Comparison of ENCODE assay signal across 23 mouse cellular contexts in genomic region chr2:102947846-102948480, GRCm38 (mm10). TPM values are rescaled to one million over a fixed set of nuclear protein-coding genes. Genes with fewer than 3 reads are reported as not detected.
A peak's percentile ranks its signal among the peaks of the same experiment; 100 is the strongest.
DNase-seq lines count a peak whose midpoint lies in the region; ATAC-seq and TF ChIP-seq lines count a peak whose summit lies in the region.
"Had no signal": no experiment of that assay in that cellular context is flagged by ENCODE, and none has a peak within 500 bp of the region (broad histone marks: within the 10 kb centered on the region; RNA-seq: fewer than 3 reads in every experiment).

No protein-coding gene starts in this region.

- H3K36me3 ChIP-seq in macrophage (ENCODE audit: inconsistent target) = no peaks in the 10 kb centered on the region
- H3K36me3 ChIP-seq in lung, postnatal 0 days (ENCODE audit: insufficient read depth, low read length) = no peaks in the 10 kb centered on the region
- H3K36me3 ChIP-seq: embryonic facial prominence, embryonic 13.5 days; G1E; heart, embryonic 12.5 days; hindbrain, embryonic 15.5 days; neural tube, embryonic 12.5 days had no signal

- H3K9ac ChIP-seq in lung, postnatal 0 days (replicated peaks; ENCODE audit: low read depth) = no peak overlapping the region
- H3K9ac ChIP-seq: embryonic facial prominence, embryonic 13.5 days; forebrain, postnatal 0 days; heart, embryonic 12.5 days; hindbrain, embryonic 15.5 days; neural tube, embryonic 12.5 days had no signal

- H3K4me3 ChIP-seq in macrophage (ENCODE audit: inconsistent target) = no peak overlapping the region
- H3K4me3 ChIP-seq in lung, postnatal 0 days (ENCODE audit: low read depth, low read length) = no peak overlapping the region
- H3K4me3 ChIP-seq: embryonic facial prominence, embryonic 13.5 days; heart, embryonic 12.5 days; hindbrain, embryonic 15.5 days; left cerebral cortex, adult 2 months; neural tube, embryonic 12.5 days had no signal

- TF ChIP-seq CTCF in lung, postnatal 0 days (IDR thresholded peaks at IDR 0.05) = no peak

- WGBS in macrophage (ENCODE audit: missing documents) = 52% methylated on average over 5 of the region's 5 CpGs
- 85% methylated on average over 5 of the region's 5 CpGs for WGBS in lung, postnatal 0 days

- DNase-seq in thymus, postnatal 0 days (ENCODE audit: low spot score) = peak; percentile 12
- no peak for DNase-seq in thymus, adult 18-20 months
- DNase-seq in spleen, adult 18-20 months = no peak
- DNase-seq in kidney, adult 11 months = no peak
- no peak for DNase-seq in lung, postnatal 0 days (ENCODE audit: low spot score)
- DNase-seq: cerebellum, adult 8-10 months; forebrain, postnatal 0 days; heart, postnatal 14 days; kidney, adult 18-20 months; kidney, postnatal 36 days; layer of hippocampus, adult 9-11 months; left cerebral cortex, postnatal 4 days; lung, adult 18-20 months; thymus, postnatal 36 days had no signal

- H3K4me1 ChIP-seq in lung, postnatal 0 days (ENCODE audit: insufficient read depth, low read depth, low read length) = no peaks in the 10 kb centered on the region; the same call in 1 of the 2 replicates
- H3K4me1 ChIP-seq: neural tube, embryonic 12.5 days had no signal

- no peaks in the 10 kb centered on the region for H3K27me3 ChIP-seq in lung, postnatal 0 days (replicated peaks; ENCODE audit: insufficient read depth, low read length)
- H3K27me3 ChIP-seq: embryonic facial prominence, embryonic 13.5 days; heart, embryonic 12.5 days; hindbrain, embryonic 15.5 days; neural tube, embryonic 12.5 days had no signal

- H3K79me2 ChIP-seq in macrophage (ENCODE audit: inconsistent target) = no peaks in the 10 kb centered on the region

- H3K27ac ChIP-seq in macrophage = peak overlapping the region; percentile 83
- H3K27ac ChIP-seq in lung, postnatal 0 days (ENCODE audit: low read length) = no peak overlapping the region
- H3K27ac ChIP-seq: embryonic facial prominence, embryonic 13.5 days; hindbrain, embryonic 15.5 days; left cerebral cortex, adult 2 months; neural tube, embryonic 12.5 days had no signal

- peak; percentile 71 for ATAC-seq in activated CD4-positive, CD25-positive, alpha-beta regulatory T cell, adult 4 months
- no peak for ATAC-seq in lung, postnatal 0 days
- ATAC-seq: forebrain, postnatal 0 days; midbrain, embryonic 16.5 days had no signal

- no peak for TF ChIP-seq EP300 in lung, postnatal 0 days (IDR thresholded peaks at IDR 0.05)

- no peaks in the 10 kb centered on the region for H3K9me3 ChIP-seq in lung, postnatal 0 days (ENCODE audit: low read length)
- H3K9me3 ChIP-seq: embryonic facial prominence, embryonic 13.5 days; G1E; heart, embryonic 12.5 days; hindbrain, embryonic 15.5 days; neural tube, embryonic 12.5 days had no signal

- no peak overlapping the region for H3K4me2 ChIP-seq in lung, postnatal 0 days (replicated peaks; ENCODE audit: low read depth, low read length)
- H3K4me2 ChIP-seq: embryonic facial prominence, embryonic 13.5 days; heart, embryonic 12.5 days; hindbrain, embryonic 15.5 days; neural tube, embryonic 12.5 days had no signal

RNA-seq across cellular contexts. Expression of gene Cd44, which starts 46.5 kb away (rescaled TPM):
- 10.5 and 11.6 TPM in 2 replicates for polyA plus RNA-seq in thymus, postnatal 0 days (2015; fragmentation: Nextera tagmentation; extraction: Ambion mirVana)
- 10 to 100 TPM; 78.7 to 86.7 TPM for polyA plus RNA-seq in activated CD4-positive, CD25-positive, alpha-beta regulatory T cell, adult 4 months (2017; shearing (Covaris generic))
- 1,000 to 10,000 TPM in 9 of 26 experiments, 100 to 1,000 TPM in 11, 10 to 100 TPM in 6; 63.7 to 5,506 (median 273) TPM for total RNA-seq in macrophage (2018; cell fraction: chromatin; rRNA removed)
- total RNA-seq in macrophage (2018; cell fraction: cytosol; rRNA removed) = 1,000 to 10,000 TPM in 1 of 26 experiments, 100 to 1,000 TPM in 21, 10 to 100 TPM in 4; 88.7 to 1,140 (median 221) TPM
- total RNA-seq in macrophage (2018; cell fraction: nucleus; rRNA removed) = 1,000 to 10,000 TPM in 7 of 26 experiments, 100 to 1,000 TPM in 19; 112 to 3,963 (median 377) TPM
- polyA plus RNA-seq in macrophage (2018) = 109 to 325 TPM (median 215 TPM) in 3 replicates
- polyA plus RNA-seq in lung, postnatal 0 days (2015; fragmentation: Nextera tagmentation; extraction: Ambion mirVana) = 44.2 and 45.2 TPM in 2 replicates
